Mouse (Mus musculus) Muller cell, postnatal 12 days (primary cell): ENCODE data around the gene Tmem82.

Experiments
- DNase-seq: peaks from one replicate; pipeline ENCODE4 v3.0.0-alpha.2; 2015; ENCODE audit errors: inconsistent ontology term

The Tmem82 gene

GRCm38 (mm10) chr4:141617299-141617698 is 1.1 kb downstream of the Tmem82 start:
- peak; percentile 63 for DNase-seq

- no peak for DNase-seq
Measured at GRCm38 (mm10) chr4:141616811-141617210, 1.6 kb downstream of the Tmem82 start.

- no peak for DNase-seq
Measured at GRCm38 (mm10) chr4:141614946-141615345, 3.5 kb downstream of the Tmem82 start.

- DNase-seq, result peak; percentile 33
Measured at GRCm38 (mm10) chr4:141609538-141609937, 8.9 kb downstream of the Tmem82 start.

GRCm38 (mm10) chr4:141605861-141606260 is 12.6 kb downstream of the Tmem82 start, which contains the start of gene Fblim1:
Fblim1 (minus strand) TSS chr4:141606096.
- peak; percentile 71 for DNase-seq

- DNase-seq, result no peak
Measured at GRCm38 (mm10) chr4:141605421-141605820, 13.0 kb downstream of the Tmem82 start.

- peak; percentile 79 for DNase-seq
Measured at GRCm38 (mm10) chr4:141604493-141604892, 13.9 kb downstream of the Tmem82 start.

- DNase-seq, result no peak
Measured at GRCm38 (mm10) chr4:141603921-141604320, 14.5 kb downstream of the Tmem82 start.

- no peak for DNase-seq
Measured at GRCm38 (mm10) chr4:141602523-141603223, 15.8 kb downstream of the Tmem82 start.

GRCm38 (mm10) chr4:141601148-141601862 is 17.1 kb downstream of the Tmem82 start:
- no peak for DNase-seq

GRCm38 (mm10) chr4:141600364-141600763 is 18.1 kb downstream of the Tmem82 start:
- no peak for DNase-seq

- DNase-seq, result peak; percentile 77
Measured at GRCm38 (mm10) chr4:141599251-141600141, 18.9 kb downstream of the Tmem82 start.

- no peak for DNase-seq
Measured at GRCm38 (mm10) chr4:141598894-141599250, 19.6 kb downstream of the Tmem82 start.

- DNase-seq, result peak; percentile 61
Measured at GRCm38 (mm10) chr4:141598199-141598893, 20.1 kb downstream of the Tmem82 start.

GRCm38 (mm10) chr4:141596700-141597328 is 21.6 kb downstream of the Tmem82 start:
- no peak for DNase-seq

GRCm38 (mm10) chr4:141595605-141596268 is 22.7 kb downstream of the Tmem82 start:
- no peak for DNase-seq

GRCm38 (mm10) chr4:141595138-141595537 is 23.3 kb downstream of the Tmem82 start:
- DNase-seq, result no peak

- DNase-seq, result no peak
Measured at GRCm38 (mm10) chr4:141591547-141591946, 26.9 kb downstream of the Tmem82 start.

GRCm38 (mm10) chr4:141583919-141584318 is 34.5 kb downstream of the Tmem82 start:
- DNase-seq, result no peak

- DNase-seq, result peak; percentile 55
Measured at GRCm38 (mm10) chr4:141581051-141581450, 37.4 kb downstream of the Tmem82 start.
